Mouse (Mus musculus) layer of hippocampus, postnatal 10 days (tissue): ENCODE measurements at regions not wholly inside any gene's neighbourhood (a gene's known extent, or its start where the extent isn't known, plus 50 kb on each side); places are given as distances from the start of the nearest gene placed in this dataset.

ENCODE experiments used
- DNase-seq, 2 experiments: peaks; one replicate each; pipeline ENCODE4 v3.0.0; 2021; ENCODE audit warnings: low spot score in 2 of 2

DNA sequence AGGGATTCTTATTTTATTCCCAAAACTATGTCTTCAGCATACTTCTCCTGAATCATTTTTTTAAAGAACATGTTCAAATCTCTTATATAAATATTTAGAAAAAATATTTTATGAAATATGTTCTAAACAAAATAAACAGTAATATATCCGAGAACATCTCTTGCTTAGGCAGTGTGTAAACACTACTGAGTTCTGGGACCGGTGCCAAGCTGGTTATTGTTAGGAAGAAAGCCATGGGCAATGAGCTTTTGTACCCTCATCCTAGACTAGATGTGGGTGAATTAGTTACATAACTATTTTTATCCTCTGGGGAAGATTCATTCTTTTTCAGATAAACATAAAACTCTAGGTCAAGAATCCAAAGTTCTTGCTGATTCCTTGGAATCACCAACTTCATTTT lies 222.5 kb upstream of the Gm10801 start:
- DNase-seq: peak in 1 of 2 experiments; percentile 14

DNA sequence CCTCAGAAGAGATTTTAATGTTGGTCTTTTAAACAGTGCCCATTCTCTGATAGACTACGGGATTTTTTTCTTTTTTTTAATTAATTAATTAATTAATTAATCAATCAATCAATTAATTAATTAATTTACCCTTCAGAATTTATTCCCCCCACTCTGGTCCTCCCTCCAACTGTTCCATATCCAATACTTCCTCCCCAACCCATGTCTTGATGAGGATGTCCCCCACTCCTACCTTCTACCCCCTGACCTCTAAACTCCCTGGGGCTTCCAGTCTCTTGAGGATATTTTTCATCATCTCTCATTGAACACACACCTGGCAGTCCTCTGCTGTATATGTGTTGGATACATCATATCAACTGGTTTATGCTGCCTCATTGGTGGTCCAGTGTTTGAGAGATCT lies 180.5 kb upstream of the Gm10801 start:
- DNase-seq: no peak
